Mouse (Mus musculus) common myeloid progenitor, adult 5-6 weeks (primary cell): ENCODE results near the gene Smyd1. TPM values are rescaled to one million over a fixed set of nuclear protein-coding genes. Genes with fewer than 3 reads are reported as not detected.
A peak's percentile ranks its signal among the peaks of the same experiment; 100 is the strongest.

Source experiments
- ATAC-seq: replicated peaks from 2 replicates; pipeline ENCODE4 v1.8.0; 2016; ENCODE audit warnings: low read depth, mild to moderate bottlenecking, moderate TSS enrichment, inconsistent platforms; ENCODE audit not compliant: poor library complexity, severe bottlenecking
- total RNA-seq: library from RNA; stranded (forward); fragments of 200-1000, 187-1606 nt; gene quantifications from 2 replicates; pipeline ENCODE4 v1.2.3, GENCODE M21; 2017

Gene Smyd1
- total RNA-seq, 1 experiment from 2014 or later = not detected

GRCm38 (mm10) chr6:71224184-71224943 lies 97.7 kb downstream of the Smyd1 start:
- no peak for ATAC-seq

- ATAC-seq = no peak
Measured at GRCm38 (mm10) chr6:71221501-71221900, 100.5 kb downstream of the Smyd1 start.

GRCm38 (mm10) chr6:71212471-71212870 lies 109.6 kb downstream of the Smyd1 start:
- ATAC-seq = no peak

- ATAC-seq = no peak
Measured at GRCm38 (mm10) chr6:71211917-71212316, 110.1 kb downstream of the Smyd1 start.

- ATAC-seq = no peak
Measured at GRCm38 (mm10) chr6:71208691-71209090, 113.3 kb downstream of the Smyd1 start.

GRCm38 (mm10) chr6:71204166-71204565 lies 117.9 kb downstream of the Smyd1 start:
- ATAC-seq = no peak

- no peak for ATAC-seq
Measured at GRCm38 (mm10) chr6:71203674-71204073, 118.4 kb downstream of the Smyd1 start.

GRCm38 (mm10) chr6:71201925-71202324 lies 120.1 kb downstream of the Smyd1 start:
- ATAC-seq = no peak

GRCm38 (mm10) chr6:71199612-71200011 lies 122.4 kb downstream of the Smyd1 start, which contains the start of gene Fabp1:
Gene Fabp1 (plus strand): TSS chr6:71199827.
- ATAC-seq = no peak

- ATAC-seq = no peak; the same call in 1 of the 2 replicates
Measured at GRCm38 (mm10) chr6:71197636-71198535, 124.1 kb downstream of the Smyd1 start.

- no peak for ATAC-seq
Measured at GRCm38 (mm10) chr6:71196107-71196506, 125.9 kb downstream of the Smyd1 start.

- ATAC-seq = no peak
Measured at GRCm38 (mm10) chr6:71193151-71193740, 128.8 kb downstream of the Smyd1 start.

GRCm38 (mm10) chr6:71190501-71190900 lies 131.5 kb downstream of the Smyd1 start:
- no peak for ATAC-seq

- ATAC-seq = no peak
Measured at GRCm38 (mm10) chr6:71189578-71189977, 132.5 kb downstream of the Smyd1 start.

GRCm38 (mm10) chr6:71184941-71185604 lies 137.0 kb downstream of the Smyd1 start:
- ATAC-seq = no peak

- no peak for ATAC-seq
Measured at GRCm38 (mm10) chr6:71180596-71180995, 141.4 kb downstream of the Smyd1 start.

GRCm38 (mm10) chr6:71172812-71173580 lies 149.0 kb downstream of the Smyd1 start:
- no peak for ATAC-seq

GRCm38 (mm10) chr6:71166551-71167169 lies 155.4 kb downstream of the Smyd1 start:
- ATAC-seq = peak; percentile 81

- ATAC-seq = peak; percentile 46; the same call in 1 of the 2 replicates
Measured at GRCm38 (mm10) chr6:71164394-71164793, 157.6 kb downstream of the Smyd1 start.
